Mouse (Mus musculus): ENCODE data around the gene Slc16a10.

- no peak for TF ChIP-seq CTCF (IDR thresholded peaks at IDR 0.05; ENCODE audit: extremely low read depth, insufficient read length, insufficient replicate concordance, low read depth, low read length)
- no peak for TF ChIP-seq POLR2A (IDR thresholded peaks at IDR 0.05; ENCODE audit: low read depth, low read length)
Observed at GRCm38 (mm10) chr10:40119466-40119865, 22.6 kb downstream of the Slc16a10 start.

Measured in small intestine, adult 2 months (tissue).